Mouse (Mus musculus) lung, adult 2 months (tissue): ENCODE results near the gene Trim63. TPM values are rescaled to one million over a fixed set of nuclear protein-coding genes. Genes with fewer than 3 reads are reported as not detected.
A peak's percentile ranks its signal among the peaks of the same experiment; 100 is the strongest.

Experiments
- DNase-seq: peaks from one replicate; pipeline ENCODE4 v3.0.0; 2022
- H3K4me1 ChIP-seq: fragments of 200-500 bp; 2 replicates; pipeline ENCODE4 v1.6.1; 2011; ENCODE audit warnings: low read length; ENCODE audit not compliant: control insufficient read depth, insufficient read depth
- H3K4me3 ChIP-seq: fragments of 200-500 bp; replicated peaks from 2 replicates; pipeline ENCODE3; 2011; ENCODE audit warnings: low read depth, mild to moderate bottlenecking, control low read depth, low read length; ENCODE audit errors: extremely low read depth
- CTCF ChIP-seq: fragments of 200-500 bp; IDR thresholded peaks from 2 replicates; pipeline ENCODE4 v1.5.1; 2011; ENCODE audit warnings: mild to moderate bottlenecking, low read length, control low read depth; ENCODE audit not compliant: insufficient read depth
- POLR2A ChIP-seq: fragments of 200-500 bp; IDR thresholded peaks from 2 replicates; pipeline ENCODE4 v1.6.1; 2011; ENCODE audit warnings: low read depth, mild to moderate bottlenecking, control low read depth, low read length, borderline replicate concordance; ENCODE audit errors: extremely low read depth
- WGBS: fragments of 180-500 bp; shearing (Covaris S2); methylation state at CpG from one replicate; pipeline ENCODE4 v1.1.7; 2018; 5-methylcytosine and 5-hydroxymethylcytosine counted together
- polyA plus RNA-seq: library from polyadenylated mRNA; depleted of rRNA; stranded (reverse); fragments of >200 nt; gene quantifications from 2 replicates; pipeline ENCODE4 v1.2.3, GENCODE M21; 2012

Gene Trim63
- polyA plus RNA-seq, 1 experiment: 4.6 TPM

GRCm38 (mm10) chr4:134357461-134357771, 42.5 kb downstream of the Trim63 start:
- Histone ChIP-seq H3K4me3 (no peak overlapping the region), H3K4me1 (peaks cover 8% of the 10 kb centered on the region)
- 35% methylated on average over 17 of the region's 17 CpGs for WGBS
- TF ChIP-seq CTCF: no peak
- TF ChIP-seq POLR2A: no peak
- no peak for DNase-seq

- TF ChIP-seq POLR2A (no peak), CTCF (no peak)
- peaks cover 8% of the 10 kb centered on the region for H3K4me1 ChIP-seq
- H3K4me3 ChIP-seq: no peak overlapping the region
- WGBS: 74% methylated on average over 6 of the region's 6 CpGs
- no peak for DNase-seq
Observed at GRCm38 (mm10) chr4:134359649-134360048, 44.7 kb downstream of the Trim63 start.

- Histone ChIP-seq H3K4me3 (no peak overlapping the region), H3K4me1 (peaks cover 5% of the 10 kb centered on the region)
- WGBS: 31% methylated on average over 5 of the region's 5 CpGs
- TF ChIP-seq POLR2A: no peak
- TF ChIP-seq CTCF: no peak
- DNase-seq: no peak
Observed at GRCm38 (mm10) chr4:134361215-134361614, 46.3 kb downstream of the Trim63 start.

GRCm38 (mm10) chr4:134362124-134362523, 47.2 kb downstream of the Trim63 start:
- 57% methylated on average over 9 of the region's 9 CpGs for WGBS
- no peak overlapping the region for H3K4me3 ChIP-seq
- TF ChIP-seq CTCF (no peak), POLR2A (no peak)
- peaks cover 5% of the 10 kb centered on the region; the same call in 1 of the 2 replicates for H3K4me1 ChIP-seq
- no peak for DNase-seq

GRCm38 (mm10) chr4:134362586-134362985, 47.7 kb downstream of the Trim63 start:
- WGBS: 28% methylated on average over 9 of the region's 9 CpGs
- Histone ChIP-seq H3K4me1 (peaks cover under 1% of the 10 kb centered on the region; the same call in 1 of the 2 replicates), H3K4me3 (no peak overlapping the region)
- DNase-seq: no peak
- TF ChIP-seq CTCF: no peak
- no peak for TF ChIP-seq POLR2A

- no peaks in the 10 kb centered on the region for H3K4me1 ChIP-seq
- DNase-seq: no peak
- H3K4me3 ChIP-seq: no peak overlapping the region
- 28% methylated on average over 5 of the region's 5 CpGs for WGBS
- TF ChIP-seq CTCF (no peak), POLR2A (no peak)
Observed at GRCm38 (mm10) chr4:134365280-134365679, 50.4 kb downstream of the Trim63 start.

GRCm38 (mm10) chr4:134370649-134371221, 55.8 kb downstream of the Trim63 start:
- DNase-seq: peak; percentile 22
- no peak overlapping the region for H3K4me3 ChIP-seq
- WGBS: 4% methylated on average over 18 of the region's 18 CpGs
- H3K4me1 ChIP-seq: peaks cover 7% of the 10 kb centered on the region; the same call in 1 of the 2 replicates
- TF ChIP-seq POLR2A: no peak
- no peak for TF ChIP-seq CTCF

GRCm38 (mm10) chr4:134371316-134371855, 56.5 kb downstream of the Trim63 start:
- WGBS: under 1% methylated on average over 17 of the region's 17 CpGs
- Histone ChIP-seq H3K4me1 (peaks cover 7% of the 10 kb centered on the region; the same call in 1 of the 2 replicates), H3K4me3 (no peak overlapping the region)
- peak; percentile 31 for DNase-seq
- TF ChIP-seq CTCF (no peak), POLR2A (no peak)

- 0 out of 2 replicates have a peak, but pooled peaks have one; percentile 11 for TF ChIP-seq POLR2A
- no peak for TF ChIP-seq CTCF
- peak; percentile 74 for DNase-seq
- Histone ChIP-seq H3K4me3 (peak overlapping the region; percentile 60), H3K4me1 (peaks cover 7% of the 10 kb centered on the region; the same call in 1 of the 2 replicates)
- 0% methylated on average over 16 of the region's 16 CpGs for WGBS
Observed at GRCm38 (mm10) chr4:134372294-134372747, 57.4 kb downstream of the Trim63 start.

- no peak for DNase-seq
- TF ChIP-seq POLR2A (no peak), CTCF (no peak)
- 82% methylated on average over 8 of the region's 8 CpGs for WGBS
- Histone ChIP-seq H3K4me3 (no peak overlapping the region), H3K4me1 (peaks cover 7% of the 10 kb centered on the region; the same call in 1 of the 2 replicates)
Observed at GRCm38 (mm10) chr4:134373295-134373694, 58.4 kb downstream of the Trim63 start.
